ENCODE assay signal across 8 mouse cellular contexts in genomic region chr7:34806307-34806706, GRCm38 (mm10). TPM values are rescaled to one million over a fixed set of nuclear protein-coding genes. Genes with fewer than 3 reads are reported as not detected.
DNase-seq lines count a peak whose midpoint lies in the region; ATAC-seq and TF ChIP-seq lines count a peak whose summit lies in the region.
"Had no signal": no experiment of that assay in that cellular context is flagged by ENCODE, and none has a peak within 500 bp of the region (broad histone marks: within the 10 kb centered on the region; RNA-seq: fewer than 3 reads in every experiment).

No protein-coding gene starts in this region.

- 79% methylated on average over 6 of the region's 6 CpGs for WGBS in neural tube, embryonic 13.5 days
- 72% methylated on average over 6 of the region's 6 CpGs for WGBS in neural tube, embryonic 15.5 days
- 24% methylated on average over 6 of the region's 6 CpGs for whole genome bisulfite sequencing in heart, postnatal 0 days

- no peaks in the 10 kb centered on the region for H3K36me3 ChIP-seq in neural tube, embryonic 13.5 days
- no peaks in the 10 kb centered on the region for H3K36me3 ChIP-seq in neural tube, embryonic 15.5 days
- no peaks in the 10 kb centered on the region for H3K36me3 ChIP-seq in heart, postnatal 0 days (replicated peaks; ENCODE audit: control insufficient read depth, insufficient read depth, low read length)

- no peak overlapping the region for H3K4me2 ChIP-seq in neural tube, embryonic 13.5 days
- H3K4me2 ChIP-seq in neural tube, embryonic 15.5 days, result no peak overlapping the region
- H3K4me2 ChIP-seq in heart, postnatal 0 days (ENCODE audit: low read depth, low read length), result no peak overlapping the region

- TF ChIP-seq EP300 in heart, postnatal 0 days (IDR thresholded peaks at IDR 0.05; ENCODE audit: low read depth), result no peak

- ATAC-seq in neural tube, embryonic 13.5 days (ENCODE audit: low read depth), result no peak
- ATAC-seq in neural tube, embryonic 15.5 days (ENCODE audit: low FRiP score), result no peak
- peak; percentile 79 for ATAC-seq in heart, postnatal 0 days (ENCODE audit: insufficient read depth, low read depth)

- H3K27ac ChIP-seq in neural tube, embryonic 13.5 days (replicated peaks), result peak overlapping the region; percentile 33; the same call in 1 of the 2 replicates
- no peak overlapping the region for H3K27ac ChIP-seq in neural tube, embryonic 15.5 days (replicated peaks)
- H3K27ac ChIP-seq in heart, postnatal 0 days (ENCODE audit: low read depth), result no peak overlapping the region

- H3K9me3 ChIP-seq in neural tube, embryonic 13.5 days, result no peaks in the 10 kb centered on the region
- H3K9me3 ChIP-seq in neural tube, embryonic 15.5 days (replicated peaks), result no peaks in the 10 kb centered on the region
- H3K9me3 ChIP-seq in heart, postnatal 0 days (replicated peaks; ENCODE audit: control insufficient read depth, low read length), result no peaks in the 10 kb centered on the region

- peaks cover 69% of the 10 kb centered on the region for H3K4me1 ChIP-seq in neural tube, embryonic 13.5 days (replicated peaks)
- peaks cover 33% of the 10 kb centered on the region for H3K4me1 ChIP-seq in neural tube, embryonic 15.5 days
- no peaks in the 10 kb centered on the region for H3K4me1 ChIP-seq in heart, postnatal 0 days (ENCODE audit: control insufficient read depth, insufficient read depth)

- TF ChIP-seq CTCF in heart, postnatal 0 days (IDR thresholded peaks at IDR 0.05; ENCODE audit: low read depth), result no peak

- intact Hi-C loops in left cerebral cortex, postnatal 14 days (cut with DNase I), result no loop called here

- H3K9ac ChIP-seq in neural tube, embryonic 13.5 days, result no peak overlapping the region
- H3K9ac ChIP-seq in neural tube, embryonic 15.5 days (replicated peaks), result no peak overlapping the region
- no peak overlapping the region for H3K9ac ChIP-seq in heart, postnatal 0 days (replicated peaks; ENCODE audit: low read depth, low read length)

- no peak overlapping the region for H3K4me3 ChIP-seq in neural tube, embryonic 13.5 days
- no peak overlapping the region for H3K4me3 ChIP-seq in neural tube, embryonic 15.5 days (replicated peaks)
- H3K4me3 ChIP-seq in heart, postnatal 0 days (ENCODE audit: low read depth, low read length), result no peak overlapping the region

- H3K27me3 ChIP-seq in neural tube, embryonic 13.5 days, result peaks cover 32% of the 10 kb centered on the region
- H3K27me3 ChIP-seq in neural tube, embryonic 15.5 days (replicated peaks), result peaks cover 24% of the 10 kb centered on the region
- H3K27me3 ChIP-seq in heart, postnatal 0 days (ENCODE audit: control insufficient read depth, insufficient read depth, low read length), result peaks cover 27% of the 10 kb centered on the region

- peak; percentile 15 for DNase-seq in cerebellum, adult 8-10 months
- DNase-seq in heart, postnatal 0 days (ENCODE audit: low spot score), result peak; percentile 29
- DNase-seq in left cerebral cortex, postnatal 14 days (ENCODE audit: low spot score in 2 of 2), result peak; percentile 56 to 63
- no peak for DNase-seq in embryo, embryonic 11 days
- no peak for DNase-seq in liver

RNA-seq across cellular contexts. Expression of gene Chst8, which starts 6.2 kb away (rescaled TPM):
- 32.3 and 42.1 TPM in 2 replicates for polyA plus RNA-seq in neural tube, embryonic 13.5 days (2015; fragmentation: Nextera tagmentation; extraction: Ambion mirVana)
- 13.2 and 13.3 TPM in 2 replicates for polyA plus RNA-seq in neural tube, embryonic 15.5 days (2015; fragmentation: Nextera tagmentation; extraction: Ambion mirVana)
- 6.4 TPM in 1 of 2 replicates, not detected in the other for total RNA-seq in heart, postnatal 0 days (2014; rRNA removed; ENCODE audit: low replicate concordance)
- polyA plus RNA-seq in heart, postnatal 0 days (2015; fragmentation: Nextera tagmentation; extraction: Ambion mirVana), result 0.15 and 0.20 TPM in 2 replicates
- 10 to 100 TPM; 16.5 to 24.5 TPM for total RNA-seq in left cerebral cortex, postnatal 14 days (2021)
- total RNA-seq: hematopoietic stem cell, adult 5-6 weeks had no signal

Comparison
In these comparisons a context has a peak if more than half of its experiments do, and no peak if none do; other contexts are left out.
1. DNase-seq: peak in cerebellum, adult 8-10 months (single experiment), heart, postnatal 0 days (single experiment) and left cerebral cortex, postnatal 14 days (2 of 2); none in embryo, embryonic 11 days (single experiment) and liver (single experiment).
2. RNA of gene Chst8, which starts 6.2 kb away (polyA plus RNA-seq): 32.3 to 42.1 TPM in neural tube, embryonic 13.5 days and 13.2 to 13.3 TPM in neural tube, embryonic 15.5 days; 0.15 to 0.20 TPM in heart, postnatal 0 days; every median in the first group is over 10 times any median in the second.